Mouse (Mus musculus) erythroblast, embryonic 14.5 days (primary cell): ENCODE measurements around the gene Mtmr12. TPM values are rescaled to one million over a fixed set of nuclear protein-coding genes. Genes with fewer than 3 reads are reported as not detected.

Experiments used
- H3K27me3 ChIP-seq: 2 replicates; pipeline ENCODE4 v1.6.1; 2012; ENCODE audit warnings: inconsistent platforms; ENCODE audit not compliant: control insufficient read depth
- H3K36me3 ChIP-seq: 2 replicates; pipeline ENCODE4 v1.6.1; 2012; ENCODE audit warnings: mild to moderate bottlenecking, inconsistent platforms; ENCODE audit not compliant: control insufficient read depth
- H3K4me1 ChIP-seq: 2 replicates; pipeline ENCODE4 v1.6.1; 2012; ENCODE audit warnings: inconsistent platforms; ENCODE audit not compliant: control insufficient read depth
- H3K4me3 ChIP-seq: replicated peaks from 2 replicates; pipeline ENCODE3; 2012; ENCODE audit warnings: moderate library complexity, mild to moderate bottlenecking, inconsistent platforms
- H3K9me3 ChIP-seq: 2 replicates; pipeline ENCODE4 v1.6.1; 2012; ENCODE audit warnings: low read length, inconsistent platforms, mixed read lengths; ENCODE audit not compliant: control insufficient read depth
- GATA1 ChIP-seq: IDR thresholded peaks from 2 replicates; pipeline ENCODE4 v1.6.1; 2012; ENCODE audit warnings: low read length, inconsistent platforms, mixed read lengths
- TAL1 ChIP-seq: IDR thresholded peaks from 3 replicates; pipeline ENCODE4 v1.6.1; 2012; ENCODE audit warnings: low read length, inconsistent platforms, mixed read lengths
- polyA plus RNA-seq: library from polyadenylated mRNA; stranded (reverse); fragments of >175 nt; gene quantifications from 2 replicates; pipeline ENCODE4 v1.2.3, GENCODE M21; 2012

Gene Mtmr12
- polyA plus RNA-seq, 1 experiment = 0.16 TPM

DNA sequence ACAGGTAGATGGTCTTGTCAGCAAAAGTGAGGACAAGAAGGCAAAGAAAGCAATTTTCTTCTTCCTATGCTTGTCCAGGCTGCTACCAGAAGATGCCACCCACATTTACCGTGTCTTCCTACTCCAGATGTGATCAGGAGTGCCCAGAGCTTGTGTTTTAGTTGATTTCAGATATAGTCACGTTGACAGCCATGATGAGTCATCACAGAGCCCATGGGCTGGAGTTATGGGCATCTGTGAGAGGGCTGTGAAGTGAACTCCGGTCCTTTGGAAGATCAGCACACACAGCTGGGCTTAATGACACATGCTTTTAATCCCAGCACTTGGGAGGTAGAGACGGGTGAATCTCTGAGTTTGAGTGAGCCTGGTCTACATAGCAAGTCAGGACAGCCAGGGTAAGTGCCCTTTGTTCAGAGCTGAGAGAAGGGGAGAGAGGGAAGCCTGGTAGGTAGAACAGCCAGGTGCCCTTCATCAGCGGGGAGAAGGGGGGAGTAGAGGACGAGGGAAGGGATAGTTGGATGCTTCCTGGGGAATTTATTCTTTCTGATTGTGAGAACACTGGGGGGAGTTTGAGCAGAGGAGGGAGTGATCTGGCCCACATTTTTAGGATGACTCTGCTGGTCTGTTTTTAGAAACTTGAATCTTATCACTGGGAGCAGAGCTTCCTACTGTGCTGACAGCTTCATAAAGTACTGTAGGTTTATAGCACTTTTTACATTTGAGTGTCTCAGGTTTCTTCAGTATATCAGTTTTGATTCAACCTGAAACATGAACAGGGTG lies 40.9 kb downstream of the Mtmr12 start:
- Histone ChIP-seq H3K4me1 (peaks cover 27% of the 10 kb centered on the region), H3K9me3 (no peaks in the 10 kb centered on the region), H3K4me3 (peak overlapping the region; percentile 28), H3K27me3 (no peaks in the 10 kb centered on the region), H3K36me3 (peaks cover 61% of the 10 kb centered on the region)
- peak; percentile 25; the same call in 1 of the 3 replicates for TF ChIP-seq TAL1
- no peak for TF ChIP-seq GATA1

DNA sequence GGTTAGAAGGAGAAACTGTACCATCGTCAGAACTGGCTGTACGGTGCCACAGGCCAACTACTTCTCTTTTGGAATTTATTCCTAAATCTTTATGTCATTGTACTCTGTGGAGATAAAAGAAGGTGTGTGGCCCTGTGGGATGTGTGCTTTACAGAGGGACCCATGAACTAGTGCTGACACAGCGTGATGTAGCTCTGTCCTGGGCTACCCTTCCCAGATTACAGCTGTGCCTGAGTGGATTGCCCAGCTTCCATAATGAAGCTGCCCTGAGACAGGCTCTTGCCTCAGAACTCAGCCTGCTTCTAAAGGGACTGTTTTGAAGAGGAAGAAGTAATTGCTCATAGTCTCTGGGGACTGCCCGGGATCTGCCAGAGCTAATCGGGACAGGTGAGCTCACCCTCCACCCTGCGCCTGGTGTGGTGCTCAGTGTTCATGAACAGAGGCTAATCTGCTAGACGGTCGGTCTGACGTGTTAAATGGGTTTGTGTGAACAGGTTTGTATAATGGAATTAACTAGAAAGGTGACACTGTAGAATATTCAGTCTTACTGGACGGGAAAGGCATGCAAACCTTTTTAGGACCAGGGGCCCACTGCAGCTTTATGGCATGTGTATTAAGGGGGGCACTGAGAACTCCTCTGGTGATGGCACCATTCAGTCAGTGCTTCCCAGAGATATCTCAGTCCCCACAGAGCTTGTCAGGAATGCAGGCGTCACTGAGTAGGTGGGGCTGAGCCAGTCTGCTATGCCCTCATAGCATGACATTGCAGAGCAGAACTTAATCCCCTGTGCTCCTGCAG lies 41.7 kb downstream of the Mtmr12 start:
- no peaks in the 10 kb centered on the region for H3K9me3 ChIP-seq
- TF ChIP-seq TAL1 = peak; percentile 35; the same call in 1 of the 3 replicates
- TF ChIP-seq GATA1 = peak; percentile 19; the same call in 1 of the 2 replicates
- peaks cover 66% of the 10 kb centered on the region for H3K36me3 ChIP-seq
- peak overlapping the region; percentile 2 for H3K4me3 ChIP-seq
- H3K27me3 ChIP-seq = no peaks in the 10 kb centered on the region
- H3K4me1 ChIP-seq = peaks cover 27% of the 10 kb centered on the region

DNA sequence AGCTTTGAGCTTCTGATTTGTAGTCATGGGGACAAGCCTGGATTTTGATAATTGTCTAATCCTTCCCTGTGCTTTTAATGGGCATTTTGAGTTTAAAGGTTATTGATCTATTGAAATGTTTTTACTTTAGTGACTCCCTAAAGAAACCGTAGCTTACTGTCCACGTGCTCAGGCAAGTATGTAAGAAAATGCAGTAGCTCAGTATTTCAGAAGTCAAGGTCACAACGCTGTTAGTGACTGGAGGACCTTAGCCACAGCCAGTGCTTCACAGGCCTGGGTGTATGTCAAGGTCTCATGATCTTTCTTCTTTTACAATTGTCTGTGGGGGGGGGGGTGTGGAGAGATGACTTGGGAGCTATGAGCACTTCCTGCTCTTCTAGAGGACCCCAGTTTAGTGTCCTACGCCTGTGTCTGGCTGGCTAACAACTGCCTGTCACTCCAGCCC lies 42.4 kb downstream of the Mtmr12 start:
- H3K36me3 ChIP-seq = peaks cover 71% of the 10 kb centered on the region
- TF ChIP-seq TAL1 (no peak), GATA1 (no peak)
- H3K27me3 ChIP-seq = no peaks in the 10 kb centered on the region
- H3K9me3 ChIP-seq = no peaks in the 10 kb centered on the region
- no peak overlapping the region for H3K4me3 ChIP-seq
- peaks cover 27% of the 10 kb centered on the region for H3K4me1 ChIP-seq

DNA sequence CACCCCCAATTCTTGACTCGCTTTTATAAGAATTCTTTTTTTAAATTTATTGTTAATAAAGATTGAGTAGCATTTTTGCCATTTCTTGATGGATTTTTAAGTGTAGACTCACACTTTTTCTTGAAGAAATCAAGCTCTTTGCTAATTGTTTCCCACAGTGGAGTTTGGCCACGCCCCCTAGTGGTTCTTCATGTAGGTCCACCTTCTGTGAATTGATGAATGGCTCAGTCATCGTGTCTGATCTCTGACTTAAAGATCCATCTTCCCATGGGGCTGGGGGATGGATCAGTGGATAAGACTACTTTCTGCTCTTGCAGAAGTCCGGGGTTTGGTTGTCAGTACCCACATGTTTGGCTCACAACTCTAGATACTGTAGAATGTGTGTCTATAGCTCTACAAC lies 43.5 kb downstream of the Mtmr12 start:
- H3K4me1 ChIP-seq = peaks cover 27% of the 10 kb centered on the region
- no peaks in the 10 kb centered on the region for H3K9me3 ChIP-seq
- peaks cover 68% of the 10 kb centered on the region for H3K36me3 ChIP-seq
- H3K4me3 ChIP-seq = no peak overlapping the region
- no peaks in the 10 kb centered on the region for H3K27me3 ChIP-seq
- no peak for TF ChIP-seq GATA1
- no peak for TF ChIP-seq TAL1

DNA sequence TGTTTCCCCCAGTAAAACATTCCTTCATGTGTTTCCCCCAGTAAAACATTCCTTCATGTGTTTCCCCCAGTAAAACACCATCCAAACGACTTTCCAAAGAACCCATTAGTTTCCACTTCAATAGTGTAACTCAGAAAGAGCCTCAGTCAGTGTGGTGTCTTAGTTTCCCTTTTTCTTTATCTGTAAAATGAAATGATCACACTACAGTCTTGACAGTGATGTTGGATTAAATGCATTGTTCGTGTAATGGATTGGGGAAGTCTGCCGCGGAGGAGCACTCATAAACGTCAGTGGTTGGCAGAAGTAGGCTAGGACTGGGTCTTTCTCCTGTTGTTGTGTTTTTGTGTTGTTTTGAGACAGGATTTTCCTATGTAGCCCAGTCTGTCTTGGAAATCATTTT lies 45.5 kb downstream of the Mtmr12 start:
- TF ChIP-seq TAL1 (no peak), GATA1 (no peak)

DNA sequence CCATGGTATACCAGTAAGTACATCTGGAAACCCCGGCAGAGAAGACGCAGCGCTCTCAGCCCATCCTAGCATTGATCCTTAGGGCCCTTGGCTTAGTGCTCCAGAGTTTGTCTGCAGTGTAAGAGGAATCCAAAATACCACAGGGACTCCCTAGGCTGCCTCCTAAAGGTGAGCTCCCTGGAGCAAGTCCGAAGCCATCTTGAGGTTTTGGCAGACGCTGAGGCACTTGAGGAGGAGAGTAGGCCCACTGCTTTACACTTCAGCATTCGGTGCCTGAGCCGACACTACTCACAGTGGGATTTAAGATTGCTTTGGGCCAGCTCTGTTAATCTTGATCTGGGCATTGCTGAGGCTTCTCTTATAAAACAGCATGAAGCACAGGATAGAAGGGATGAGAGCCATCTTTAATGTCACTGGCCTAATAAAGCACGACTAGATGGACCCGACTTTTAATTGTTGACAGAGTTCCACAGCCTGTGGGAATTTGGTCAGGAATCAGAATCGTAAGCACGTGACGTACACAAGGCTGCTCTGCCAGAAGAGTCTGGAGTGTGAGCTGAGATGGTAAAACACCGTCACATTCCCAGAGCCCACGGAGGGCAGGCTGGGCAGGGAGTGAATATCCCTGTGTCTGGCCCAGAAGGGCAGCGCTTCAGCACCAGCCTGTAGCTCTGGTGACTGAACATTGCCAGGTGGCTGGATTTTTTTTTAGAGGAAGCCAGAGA lies 46.8 kb downstream of the Mtmr12 start:
- peaks cover 9% of the 10 kb centered on the region for H3K4me1 ChIP-seq
- H3K36me3 ChIP-seq = peaks cover 58% of the 10 kb centered on the region
- H3K4me3 ChIP-seq = no peak overlapping the region
- TF ChIP-seq GATA1 (no peak), TAL1 (no peak)
- H3K9me3 ChIP-seq = no peaks in the 10 kb centered on the region
- no peaks in the 10 kb centered on the region for H3K27me3 ChIP-seq

More for the DNA sequence above, 45.5 kb downstream of the Mtmr12 start:
- H3K4me1 ChIP-seq = peaks cover 21% of the 10 kb centered on the region
- H3K27me3 ChIP-seq = no peaks in the 10 kb centered on the region
- H3K36me3 ChIP-seq = peaks cover 63% of the 10 kb centered on the region
- no peaks in the 10 kb centered on the region for H3K9me3 ChIP-seq
- no peak overlapping the region for H3K4me3 ChIP-seq

DNA sequence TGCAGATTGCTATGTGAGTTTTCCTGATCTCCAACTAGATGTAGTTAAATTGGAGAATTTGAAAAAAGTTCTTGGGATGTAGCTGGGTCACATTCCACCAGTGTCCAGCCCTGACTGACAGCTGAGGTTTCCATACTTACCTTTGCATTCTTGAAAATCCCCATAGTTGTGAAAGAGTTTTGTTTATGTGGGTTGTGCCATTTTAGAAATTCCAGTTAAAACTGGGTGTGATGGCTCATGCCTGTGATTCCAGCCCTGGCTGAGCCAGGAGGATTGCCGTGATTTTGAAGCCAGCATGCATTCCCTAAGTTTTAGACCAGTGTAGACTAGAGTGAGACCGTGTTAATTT lies 47.3 kb downstream of the Mtmr12 start:
- H3K27me3 ChIP-seq = no peaks in the 10 kb centered on the region
- peaks cover 56% of the 10 kb centered on the region for H3K36me3 ChIP-seq
- peaks cover 3% of the 10 kb centered on the region for H3K4me1 ChIP-seq
- TF ChIP-seq TAL1 (no peak), GATA1 (no peak)
- H3K9me3 ChIP-seq = no peaks in the 10 kb centered on the region
- no peak overlapping the region for H3K4me3 ChIP-seq

DNA sequence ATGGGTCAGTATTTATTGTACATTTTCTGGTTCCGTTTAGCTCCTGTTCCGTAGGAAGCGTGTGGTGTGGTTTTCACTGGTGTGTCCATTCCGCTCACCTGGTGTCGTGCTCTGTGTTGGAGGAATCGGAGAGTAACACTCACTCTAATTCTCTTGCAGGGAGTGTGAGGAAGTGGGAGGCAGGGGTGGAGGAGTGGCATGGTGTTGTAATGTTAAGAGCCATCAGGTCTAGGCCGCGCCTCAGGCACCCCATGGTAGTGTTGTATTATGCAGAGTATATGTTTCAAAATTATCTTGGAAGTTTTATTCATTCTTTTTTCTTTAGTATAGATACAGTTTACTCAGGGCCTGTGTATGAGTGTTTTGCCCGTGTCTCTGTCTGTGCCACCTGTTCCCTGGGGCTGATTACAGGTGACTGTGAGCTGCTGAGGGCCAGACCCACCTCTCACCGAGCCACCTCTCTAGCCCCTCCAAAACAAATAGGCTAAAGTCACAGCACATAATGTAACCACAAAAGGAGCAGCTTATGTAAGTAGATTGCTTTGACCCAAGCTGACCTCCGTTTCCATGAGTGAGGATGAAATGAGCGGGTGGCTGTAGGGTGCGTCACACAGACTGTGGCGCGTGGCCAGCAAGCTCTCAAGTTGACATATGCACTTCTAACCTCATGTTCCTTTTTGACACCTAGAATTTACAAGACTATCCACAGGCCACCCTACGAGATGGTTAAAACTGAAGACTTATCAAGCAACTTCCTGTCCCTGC lies 53.1 kb downstream of the Mtmr12 start:
- Histone ChIP-seq H3K36me3 (peaks cover 73% of the 10 kb centered on the region), H3K9me3 (no peaks in the 10 kb centered on the region), H3K27me3 (no peaks in the 10 kb centered on the region), H3K4me3 (no peak overlapping the region), H3K4me1 (no peaks in the 10 kb centered on the region)
- TF ChIP-seq TAL1 (no peak), GATA1 (no peak)
